Mouse (Mus musculus) ovary, postnatal 36 days (tissue): ENCODE measurements at regions not wholly inside any gene's neighbourhood (a gene's known extent, or its start where the extent isn't known, plus 50 kb on each side); places are given as distances from the start of the nearest gene placed in this dataset.

Experiments
- DNase-seq: peaks from one replicate; pipeline ENCODE4 v3.0.0; 2022; ENCODE audit warnings: low spot score, mixed read lengths

- DNase-seq = no peak
Observed at GRCm38 (mm10) chr13:28693078-28693477, 260.4 kb downstream of the Sox4 start.

DNA sequence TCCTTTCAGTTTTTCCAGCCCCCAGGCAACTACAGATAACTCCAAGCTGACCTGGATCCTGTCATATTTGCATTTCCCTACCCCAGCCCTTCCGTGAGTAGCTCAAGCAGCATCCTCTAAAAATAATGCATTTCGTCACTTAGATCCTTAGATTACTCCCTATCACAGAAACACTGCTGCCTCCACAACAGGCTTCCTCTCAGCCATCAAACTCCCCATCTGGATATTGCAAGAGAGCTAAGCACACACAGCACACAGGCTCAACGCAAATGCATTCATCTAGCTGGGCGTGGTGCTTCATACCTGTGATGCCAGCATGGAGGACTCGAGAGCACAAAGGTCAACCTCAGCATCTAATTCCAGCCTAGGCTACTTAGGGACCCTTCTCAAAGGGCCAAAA, 260.9 kb downstream of the Sox4 start:
- DNase-seq = no peak

- no peak for DNase-seq
Observed at GRCm38 (mm10) chr13:28690511-28691160, 262.9 kb downstream of the Sox4 start.

DNA sequence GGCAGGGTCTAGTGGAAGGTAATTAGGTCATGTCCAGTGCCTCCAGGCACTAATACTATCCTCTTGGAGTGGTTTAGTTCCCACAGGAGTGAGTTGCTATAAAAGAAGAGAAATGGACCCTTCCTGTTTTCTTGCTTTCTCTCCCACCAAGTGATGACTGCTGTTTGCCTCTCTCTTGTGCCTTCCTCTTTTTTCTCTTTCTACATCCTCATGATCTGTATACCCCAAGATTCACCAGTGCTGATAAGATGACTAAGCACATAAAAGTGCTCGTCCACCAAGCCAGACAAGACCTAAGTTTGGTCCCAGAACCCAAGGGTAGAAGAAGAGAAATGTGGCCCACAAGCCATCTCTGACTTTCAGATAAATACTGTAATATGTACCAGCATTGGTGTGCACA, 265.7 kb downstream of the Sox4 start:
- no peak for DNase-seq

DNA sequence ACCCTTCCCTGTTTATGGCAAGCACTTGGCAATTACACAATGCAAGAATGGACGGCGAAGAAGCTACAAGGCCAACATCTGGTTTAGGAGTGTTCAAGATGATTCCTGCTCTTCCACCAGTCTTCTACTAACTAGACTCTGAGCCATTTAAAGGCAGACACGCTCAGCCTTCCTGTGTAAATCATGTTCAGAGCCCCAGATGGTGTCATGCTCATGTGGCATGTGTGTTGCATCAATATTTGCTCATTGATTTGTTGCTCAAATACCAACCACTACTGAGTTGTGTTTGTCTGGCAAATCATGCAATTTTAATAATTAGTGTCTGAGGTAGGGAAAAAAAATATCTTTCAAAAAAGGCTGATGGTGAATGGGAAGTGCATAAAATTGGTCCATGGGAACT, 269.2 kb downstream of the Sox4 start:
- no peak for DNase-seq

GRCm38 (mm10) chr13:28680266-28680665, 273.2 kb downstream of the Sox4 start:
- DNase-seq = no peak

GRCm38 (mm10) chr13:28673622-28674021, 279.9 kb downstream of the Sox4 start:
- no peak for DNase-seq

DNA sequence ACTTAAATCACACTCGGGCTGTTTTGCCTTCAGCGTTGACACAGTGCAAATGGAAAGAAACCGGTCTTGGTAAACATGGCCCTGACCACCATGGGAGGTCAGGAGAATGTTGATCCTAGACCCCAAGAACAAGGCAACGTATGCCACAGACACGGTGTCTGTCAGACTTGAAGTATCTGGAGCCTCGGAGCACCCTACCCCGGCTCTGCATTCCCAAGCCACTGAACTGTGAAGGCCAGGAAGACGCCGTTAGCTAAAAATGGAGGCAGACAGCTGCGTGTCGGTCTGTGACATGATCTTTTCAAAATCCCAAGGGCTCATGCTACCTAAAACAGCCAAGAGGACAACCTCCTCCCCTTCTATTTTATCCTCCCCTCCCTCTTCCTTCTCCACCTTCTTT, 282.0 kb downstream of the Sox4 start:
- DNase-seq = no peak

DNA sequence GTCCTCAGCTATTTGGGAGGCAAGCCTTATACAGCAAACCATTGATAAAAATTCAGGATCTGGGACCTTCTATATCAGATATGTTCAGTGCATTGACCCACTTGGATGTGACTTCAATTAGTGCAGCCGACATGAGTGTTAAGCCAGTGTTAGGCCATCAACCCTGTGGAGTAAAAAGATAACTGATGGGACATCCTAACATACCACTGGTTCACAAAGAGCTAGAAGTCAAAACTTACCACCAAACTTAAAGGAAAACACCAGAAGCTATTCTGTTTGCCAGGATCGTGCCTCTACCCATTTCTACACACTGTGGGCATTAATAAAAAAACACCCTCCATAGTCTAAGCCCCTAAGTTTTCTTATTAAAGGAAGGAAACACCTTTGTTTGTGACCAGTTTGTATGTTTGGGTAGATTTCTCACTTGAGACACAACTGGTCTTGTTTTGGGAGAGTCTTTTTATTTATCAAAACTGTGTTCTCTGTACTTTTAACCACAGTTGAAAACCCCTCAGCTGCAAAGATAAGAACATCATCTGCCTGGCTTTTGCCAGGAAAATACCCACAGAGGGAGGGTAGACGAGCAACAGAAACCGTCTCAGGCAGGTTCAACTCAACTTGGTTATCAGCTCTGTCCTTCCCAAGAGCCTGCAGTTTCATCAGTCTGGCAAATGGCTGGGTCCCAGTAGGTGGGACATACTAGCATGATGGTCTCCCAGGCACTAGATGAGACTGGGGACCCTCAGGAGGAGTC, 283.5 kb downstream of the Sox4 start:
- no peak for DNase-seq

DNA sequence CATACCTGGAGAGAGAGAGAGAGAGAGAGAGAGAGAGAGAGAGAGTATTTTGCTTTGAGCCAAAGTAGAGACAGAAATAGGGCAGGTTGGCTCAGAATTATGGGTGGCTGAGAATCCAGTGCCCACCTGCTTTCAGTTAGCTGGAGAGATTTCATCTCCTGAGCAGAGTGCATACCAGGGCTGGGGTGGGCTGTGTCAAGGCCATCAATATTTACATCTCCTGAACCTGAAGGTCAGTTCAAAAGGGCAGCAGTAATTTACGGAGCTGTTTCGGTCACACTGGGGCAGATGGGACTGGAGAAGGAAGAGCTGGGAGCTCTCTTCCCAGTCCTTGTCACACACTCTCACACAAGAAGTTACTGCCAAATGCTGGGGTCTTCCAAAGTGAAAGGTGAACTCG, 286.7 kb downstream of the Sox4 start:
- no peak for DNase-seq

- no peak for DNase-seq
Observed at GRCm38 (mm10) chr13:28665150-28665549, 288.4 kb downstream of the Sox4 start.

GRCm38 (mm10) chr13:28664698-28665097, 288.8 kb downstream of the Sox4 start:
- DNase-seq = no peak

GRCm38 (mm10) chr13:28663950-28664681, 289.4 kb downstream of the Sox4 start:
- DNase-seq = no peak

DNA sequence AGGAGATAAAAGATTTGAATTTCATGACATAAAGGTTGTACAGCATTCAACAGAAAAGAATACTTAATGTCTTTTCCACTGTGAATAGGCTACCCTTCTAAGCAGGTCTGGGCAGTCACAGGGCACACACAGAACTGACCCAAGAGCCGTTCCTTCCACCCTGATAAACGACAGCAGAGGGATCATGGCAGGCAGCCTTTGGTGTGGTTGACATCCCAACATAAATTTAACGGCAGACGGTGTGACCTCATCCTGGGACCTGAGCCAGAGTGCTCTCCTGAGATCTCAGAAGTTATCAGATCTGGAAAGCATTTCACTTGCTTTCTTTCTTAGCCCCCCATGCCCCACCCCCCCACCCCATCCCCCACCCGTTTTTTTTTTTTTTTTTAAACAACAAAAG, 290.1 kb downstream of the Sox4 start:
- DNase-seq = no peak

DNA sequence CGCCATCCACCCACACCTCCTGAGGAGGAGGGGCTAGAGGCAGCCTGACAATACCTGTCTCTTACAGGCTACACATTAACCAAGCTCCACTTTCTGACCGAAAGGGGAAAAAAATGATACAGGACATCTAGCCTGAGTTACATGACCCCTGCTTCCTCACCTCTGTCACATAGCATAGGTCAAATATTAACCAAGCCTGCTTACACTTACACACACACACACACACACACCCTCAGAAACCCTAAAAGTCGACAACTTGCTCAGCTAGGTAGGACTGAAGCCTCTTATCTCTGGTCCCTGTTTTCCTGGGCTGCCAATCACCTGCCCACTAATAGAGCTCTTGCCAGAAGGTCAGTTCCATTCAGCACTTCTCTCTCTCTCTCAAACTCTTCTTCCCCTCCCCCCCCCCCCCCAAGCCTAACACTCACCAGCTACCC, 291.2 kb downstream of the Sox4 start:
- DNase-seq = no peak

DNA sequence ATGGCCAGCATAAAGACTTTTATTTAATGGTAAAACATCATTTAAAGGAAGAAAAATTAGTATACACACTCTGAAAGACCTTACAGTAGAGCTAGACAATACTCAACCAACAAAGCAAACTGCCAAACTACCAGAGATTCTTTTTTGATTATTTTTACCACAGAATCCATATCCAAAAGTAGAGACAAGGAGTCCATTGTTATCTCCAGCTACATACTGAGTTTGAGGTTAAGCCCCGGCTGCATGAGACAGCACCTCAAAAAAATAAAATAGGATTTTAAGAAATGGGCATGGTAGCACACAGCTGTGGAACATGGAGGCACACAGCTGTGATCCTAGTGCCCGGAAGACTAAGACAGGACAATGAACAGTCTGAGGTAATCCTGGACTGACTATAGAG, 293.4 kb downstream of the Sox4 start:
- DNase-seq = no peak

DNA sequence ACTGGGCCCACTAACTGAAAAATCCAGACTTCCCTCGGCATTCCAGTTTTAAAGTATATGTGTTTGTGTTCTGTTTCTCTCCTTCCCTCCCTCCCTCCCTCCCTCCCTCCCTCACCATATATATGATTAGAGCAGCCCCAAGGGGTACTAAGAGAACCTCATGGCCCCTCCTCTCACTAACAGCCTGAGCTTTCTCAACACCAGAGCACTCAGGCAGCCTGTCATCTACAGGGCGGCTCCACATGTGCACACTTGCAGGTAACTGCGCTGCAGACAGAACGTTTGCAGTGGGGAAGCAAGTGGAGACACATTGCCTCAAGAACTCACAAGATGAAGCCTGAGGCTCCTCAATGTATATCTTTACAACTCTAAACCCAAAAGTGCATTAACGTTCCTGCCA, 294.9 kb downstream of the Sox4 start:
- DNase-seq = no peak

GRCm38 (mm10) chr13:28654883-28655282, 298.6 kb downstream of the Sox4 start:
- DNase-seq = no peak

DNA sequence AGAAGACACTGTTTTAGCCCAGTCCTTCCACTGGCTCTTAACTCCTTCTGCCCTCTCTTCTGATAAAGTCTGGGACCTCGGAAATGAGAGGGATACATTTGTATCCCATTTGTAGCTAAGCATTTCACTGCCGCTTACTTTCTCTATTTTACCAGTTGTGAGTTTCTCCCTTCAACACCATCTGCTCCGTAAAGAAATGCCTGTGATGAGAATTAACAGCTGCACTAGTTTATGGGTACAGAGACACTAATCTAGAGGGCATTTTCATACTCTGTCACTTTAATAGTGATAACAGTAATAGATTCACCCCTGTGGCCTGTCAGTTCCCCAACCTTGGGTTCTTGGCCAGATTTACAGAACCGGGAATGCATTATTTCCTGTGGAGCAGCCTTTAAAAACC, 300.2 kb downstream of the Sox4 start:
- DNase-seq = no peak

DNA sequence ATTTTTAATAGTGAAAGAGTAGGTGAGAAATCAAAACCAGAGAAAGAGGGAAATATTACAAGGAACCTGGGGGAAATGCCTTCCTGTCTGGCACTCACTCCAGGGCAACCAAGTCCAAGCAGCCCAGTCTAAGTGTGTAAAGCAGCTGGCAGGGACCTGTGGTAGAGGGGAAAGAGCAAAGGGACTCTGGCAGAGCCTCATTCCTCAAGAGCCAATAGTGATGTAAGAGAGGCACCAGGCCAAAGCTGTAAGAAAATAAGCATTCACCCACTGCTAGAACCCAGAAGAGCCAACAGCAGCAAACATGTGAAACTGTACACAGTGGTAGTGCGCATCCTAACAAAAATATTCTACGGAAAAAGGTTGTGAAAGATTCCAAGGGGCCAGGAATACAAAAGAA, 301.7 kb downstream of the Sox4 start:
- peak; percentile 17 for DNase-seq

DNA sequence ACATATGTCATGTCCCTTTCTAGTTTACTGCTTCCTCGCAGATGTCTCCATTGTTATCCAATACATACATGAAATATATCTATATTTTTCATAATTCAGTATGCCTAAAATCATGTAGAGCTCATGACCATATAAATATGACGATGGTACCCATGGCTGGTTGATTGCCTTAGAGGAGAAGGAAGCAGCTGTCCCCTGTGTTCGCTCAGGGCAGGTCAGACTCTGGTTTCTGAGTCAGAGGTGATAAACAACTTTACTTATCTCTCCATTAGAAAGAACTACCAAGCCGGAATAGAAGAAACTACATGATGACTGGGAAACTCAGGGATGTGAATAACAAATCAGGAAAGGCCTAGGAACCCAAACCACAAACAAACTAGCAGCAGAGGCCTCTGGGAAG, 307.6 kb downstream of the Sox4 start:
- no peak for DNase-seq

GRCm38 (mm10) chr13:28644846-28645574, 308.5 kb downstream of the Sox4 start:
- no peak for DNase-seq
